Mouse (Mus musculus): ENCODE data around the gene Gm43191. TPM values are rescaled to one million over a fixed set of nuclear protein-coding genes. Genes with fewer than 3 reads are reported as not detected.
A peak's percentile ranks its signal among the peaks of the same experiment; 100 is the strongest.

Gm43191 gene
- total RNA-seq, 2 experiments from 2014 or later: 0.56 TPM; not detected in 1

DNA sequence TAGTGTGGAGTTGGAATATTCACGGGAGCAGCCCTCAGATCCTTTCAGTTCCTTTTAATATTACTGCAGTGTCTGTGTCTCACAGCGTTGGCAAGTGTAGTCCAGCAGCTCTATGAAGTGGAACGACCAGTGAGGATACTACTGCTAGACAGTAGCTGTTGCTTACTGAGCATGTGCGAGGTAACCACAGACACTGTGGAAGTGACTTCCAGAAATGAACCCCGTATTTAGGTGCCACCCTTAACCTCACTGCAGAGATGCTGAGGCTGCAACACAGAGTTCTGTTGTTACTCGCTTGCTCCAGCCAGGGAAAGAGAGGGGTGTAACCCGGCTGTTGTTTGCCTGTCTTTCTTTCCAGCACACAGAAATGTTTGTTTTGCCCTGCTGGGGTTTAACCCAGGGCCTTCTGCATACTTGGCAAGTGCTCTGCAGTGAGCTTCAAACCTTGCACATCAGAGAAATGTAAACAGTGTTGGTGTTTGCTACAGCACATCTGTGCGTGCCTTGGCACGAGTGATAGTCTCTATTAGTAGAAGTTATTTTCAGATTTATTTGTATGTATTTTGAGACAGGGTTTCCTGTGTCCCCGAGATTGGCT lies 66.7 kb downstream of the Gm43191 start, which contains the start of gene Trmt13:
Gene Trmt13, minus strand, starts transcription at position 293 of the 598 bp plus-strand sequence.
- TF ChIP-seq CTCF (IDR thresholded peaks at IDR 0.05): no peak
- peak within 1 kb of the TSS; percentile 75 for H3K27ac ChIP-seq
- peak within 1 kb of the TSS; percentile 34 for H3K4me3 ChIP-seq
- intact Hi-C loops (cut with DNase I): no loop called here
- DNase-seq (ENCODE audit: extremely low spot score in 1 of 2, low spot score in 2 of 2): peak in 1 of 2 experiments; percentile 14

DNA sequence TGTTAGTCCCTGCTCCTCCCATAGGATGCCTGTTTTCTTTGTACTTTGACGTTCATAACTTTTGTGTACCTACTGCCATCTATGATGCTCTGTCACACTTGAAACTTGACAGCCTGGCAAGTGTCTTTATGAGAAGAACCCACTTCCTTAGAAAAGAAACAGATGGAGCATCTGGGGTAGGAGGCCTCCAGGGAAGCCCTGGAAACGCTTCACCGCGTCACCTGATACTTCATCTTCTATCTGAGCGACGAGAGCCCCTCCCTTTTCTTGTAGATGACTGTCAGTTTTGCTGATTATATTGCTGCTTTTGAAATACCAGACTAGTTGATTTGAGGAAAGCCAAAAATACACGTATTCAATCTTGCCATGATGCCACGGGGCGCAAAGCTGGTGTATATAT lies 76.5 kb downstream of the Gm43191 start:
- intact Hi-C loops (cut with DNase I): no loop called here
- Histone ChIP-seq H3K27ac (no peak overlapping the region), H3K4me3 (no peak overlapping the region)
- no peak for DNase-seq (ENCODE audit: extremely low spot score in 1 of 2, low spot score in 2 of 2)
- TF ChIP-seq CTCF (IDR thresholded peaks at IDR 0.05): no peak

DNA sequence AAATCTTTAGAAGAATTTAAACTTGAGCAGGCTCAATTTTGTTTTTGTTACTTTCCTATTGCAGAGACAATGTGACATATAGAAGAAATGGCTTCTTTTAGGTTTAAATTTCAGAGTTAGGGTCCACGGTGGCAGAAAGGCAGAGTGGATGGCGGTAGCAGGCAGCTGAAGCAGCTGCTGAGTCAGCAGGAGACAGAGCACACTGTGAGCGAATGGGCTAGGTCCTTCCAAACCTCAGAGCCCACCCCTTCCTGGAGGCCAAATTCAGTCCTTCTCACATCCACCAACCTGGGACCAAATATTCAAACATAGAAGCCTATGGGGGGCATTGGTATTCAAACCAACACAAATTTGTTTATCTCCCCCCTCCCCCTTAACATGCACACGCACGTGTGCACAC lies 79.3 kb downstream of the Gm43191 start:
- Histone ChIP-seq H3K4me3 (no peak overlapping the region), H3K27ac (no peak overlapping the region)
- intact Hi-C loops (cut with DNase I): no loop called here
- DNase-seq (ENCODE audit: extremely low spot score in 1 of 2, low spot score in 2 of 2): no peak
- no peak for TF ChIP-seq CTCF (IDR thresholded peaks at IDR 0.05)

GRCm38 (mm10) chr3:116601005-116601404 lies 80.1 kb downstream of the Gm43191 start:
- no peak for TF ChIP-seq CTCF (IDR thresholded peaks at IDR 0.05)
- no peak overlapping the region for H3K27ac ChIP-seq
- intact Hi-C loops (cut with DNase I): no loop called here
- no peak for DNase-seq (ENCODE audit: extremely low spot score in 1 of 2, low spot score in 2 of 2)
- H3K4me3 ChIP-seq: no peak overlapping the region

DNA sequence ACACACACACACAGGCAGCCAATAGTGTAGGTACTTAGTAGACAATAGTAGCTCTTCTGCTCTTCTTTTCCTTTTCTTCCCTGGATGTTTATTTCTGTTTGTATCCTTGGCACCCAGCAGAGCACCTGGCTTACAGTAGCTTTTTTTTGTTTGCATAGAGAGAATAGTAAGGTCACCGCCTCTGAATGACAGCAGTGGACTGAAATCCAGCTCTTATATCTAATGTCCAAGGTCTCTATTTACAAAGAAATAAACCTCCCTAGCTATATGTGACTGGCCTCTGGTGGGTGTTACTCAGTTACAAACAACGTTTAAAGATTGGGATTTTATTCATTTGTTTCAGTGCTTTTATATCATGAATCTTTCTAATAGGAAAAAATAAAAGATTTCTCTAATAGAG lies 81.4 kb downstream of the Gm43191 start:
- no peak for TF ChIP-seq CTCF (IDR thresholded peaks at IDR 0.05)
- Histone ChIP-seq H3K4me3 (no peak overlapping the region), H3K27ac (no peak overlapping the region)
- no peak for DNase-seq (ENCODE audit: extremely low spot score in 1 of 2, low spot score in 2 of 2)
- intact Hi-C loops (cut with DNase I): no loop called here

DNA sequence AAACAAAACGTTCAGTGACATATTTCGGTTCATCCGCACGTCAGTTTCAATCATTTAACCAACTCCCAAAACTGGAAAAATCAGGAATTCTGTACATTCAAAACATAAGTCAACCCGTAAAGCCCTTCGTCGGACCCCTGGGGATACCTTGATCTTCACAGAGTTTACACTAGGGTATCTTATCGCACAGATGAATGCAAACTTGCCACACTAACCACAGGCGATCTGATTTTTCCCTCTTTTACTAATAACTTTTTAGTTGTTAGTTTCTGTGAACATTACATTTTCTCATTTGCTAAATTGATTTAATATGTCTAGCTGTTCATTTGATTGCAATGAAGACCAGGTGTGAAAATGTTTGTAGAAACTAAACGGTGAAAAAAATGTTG lies 85.5 kb downstream of the Gm43191 start:
- H3K4me3 ChIP-seq: peak overlapping the region; percentile 93
- no peak overlapping the region for H3K27ac ChIP-seq
- intact Hi-C loops (cut with DNase I): loop anchor here (2.0 kb wide), 1 partner anchor 153 kb away; no protein-coding TSS in a partner anchor
- no peak for TF ChIP-seq CTCF (IDR thresholded peaks at IDR 0.05)
- no peak for DNase-seq (ENCODE audit: extremely low spot score in 1 of 2, low spot score in 2 of 2)

DNA sequence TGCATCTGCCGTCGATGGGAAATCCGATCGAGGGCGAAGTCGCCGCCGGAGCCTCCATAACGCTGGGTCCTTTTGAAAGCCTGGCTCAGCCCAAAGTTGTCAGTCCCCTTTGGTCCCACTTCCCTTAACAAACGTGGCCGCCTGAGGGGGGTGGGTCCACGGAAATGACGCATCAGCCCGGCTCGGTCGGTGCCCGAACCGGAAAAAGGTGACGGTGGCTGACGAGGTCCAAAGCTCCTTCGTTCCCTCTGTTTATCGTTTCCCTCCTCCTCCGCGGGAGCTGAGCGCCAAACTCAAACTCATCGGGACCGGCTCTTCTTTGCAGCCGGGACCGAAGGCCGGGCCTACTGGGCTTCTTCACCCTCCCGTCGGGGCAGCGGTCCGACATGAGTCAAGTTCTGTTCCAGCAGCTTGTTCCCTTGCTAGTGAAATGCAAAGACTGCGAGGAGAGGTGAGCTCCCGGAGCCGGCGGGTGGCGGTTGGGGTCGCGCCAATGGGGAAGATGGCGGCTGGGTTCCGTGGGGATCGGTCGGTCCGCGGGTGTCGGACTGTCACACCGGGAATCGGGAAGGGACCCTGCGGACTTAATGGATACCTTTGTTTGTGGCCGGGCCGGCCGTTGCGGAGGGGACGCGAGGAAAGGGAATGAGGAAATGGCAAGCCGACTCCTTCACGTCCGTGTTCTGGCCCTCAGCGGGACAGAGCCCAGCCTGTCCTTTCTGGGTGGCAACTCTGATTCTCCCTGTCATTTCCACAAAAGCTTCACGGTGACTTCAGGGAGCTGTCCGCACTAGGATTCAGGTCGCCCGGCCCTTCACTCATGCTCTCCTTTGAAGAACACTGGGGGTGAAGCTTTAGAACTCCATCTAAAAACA lies 86.1 kb downstream of the Gm43191 start, which contains the start of gene Sass6:
Gene Sass6, plus strand, starts transcription at position 255 of the 875 bp plus-strand sequence.
- peak; percentile 98 to 99 for DNase-seq (ENCODE audit: extremely low spot score in 1 of 2, low spot score in 2 of 2)
- intact Hi-C loops (cut with DNase I): loop anchor here (1.0 to 5.0 kb wide), 4 partner anchors 67 to 154 kb away; partner anchors contain the start of genes Mfsd14a, Rtca and Slc35a3
- no peak for TF ChIP-seq CTCF (IDR thresholded peaks at IDR 0.05)
- peak within 1 kb of the TSS; percentile 93 for H3K4me3 ChIP-seq
- H3K27ac ChIP-seq: peak within 1 kb of the TSS; percentile 87

DNA sequence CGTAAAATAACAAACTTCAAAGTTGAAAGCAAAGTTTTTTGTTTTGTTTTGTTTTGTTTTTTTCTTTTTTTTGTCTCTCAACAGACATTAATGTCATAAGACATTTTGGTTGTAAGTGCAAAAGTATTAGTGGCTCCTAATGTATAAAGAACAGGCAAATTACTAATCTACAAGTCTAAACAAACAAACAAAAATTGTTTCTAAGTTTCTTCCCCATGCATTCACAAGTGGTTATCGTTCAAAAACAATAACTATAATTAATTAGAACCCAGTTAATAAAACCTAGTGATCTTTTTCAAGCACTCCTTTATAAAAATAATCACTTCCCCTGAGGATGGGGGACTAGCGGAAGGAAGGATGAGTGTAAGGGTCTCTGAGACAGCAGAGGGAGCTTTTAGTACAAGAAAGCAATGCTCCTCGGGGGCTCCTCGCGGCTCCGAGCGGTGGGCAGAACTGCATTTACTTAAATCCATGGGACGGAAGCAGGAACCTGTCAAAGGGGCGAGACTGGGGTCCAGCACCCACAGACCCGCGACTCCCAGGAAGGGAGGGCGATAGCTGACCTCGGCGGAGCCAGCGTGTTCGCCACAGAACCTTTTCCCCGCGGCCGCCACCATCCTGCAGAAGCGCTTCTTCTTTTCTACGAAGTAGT lies 86.9 kb downstream of the Gm43191 start:
- intact Hi-C loops (cut with DNase I): loop anchor here (1.0 to 5.0 kb wide), 4 partner anchors 68 to 155 kb away; partner anchors contain the start of genes Mfsd14a, Rtca and Slc35a3
- H3K27ac ChIP-seq: peak overlapping the region; percentile 87
- peak overlapping the region; percentile 93 for H3K4me3 ChIP-seq
- TF ChIP-seq CTCF (IDR thresholded peaks at IDR 0.05): peak; percentile 23
- no peak for DNase-seq (ENCODE audit: extremely low spot score in 1 of 2, low spot score in 2 of 2)

Other genes starting within 250 kb of the Gm43191 start
- gene Rtca, start 173.1 kb downstream of the Gm43191 start, total RNA-seq (2021): 10 to 100 TPM; 57.5 to 58.9 TPM
- 10 to 100 TPM; 16.2 to 17.2 TPM for gene Dbt, start 168.2 kb downstream of the Gm43191 start, total RNA-seq (2021)
- not detected for gene Lrrc39, start 118.3 kb downstream of the Gm43191 start, total RNA-seq (2021)
- 1 to 10 TPM; 5.9 to 8.1 TPM for gene Sass6, start 86.3 kb downstream of the Gm43191 start, total RNA-seq (2021)
- gene Trmt13, start 66.7 kb downstream of the Gm43191 start, total RNA-seq (2021): 10 to 100 TPM; 17.4 to 19.4 TPM
- 10 to 100 TPM; 55.1 to 57.3 TPM for gene Mfsd14a, start 18.6 kb downstream of the Gm43191 start, total RNA-seq (2021)
- gene Slc35a3, start 31.6 kb upstream of the Gm43191 start, total RNA-seq (2021): 10 to 100 TPM; 15.7 to 17.7 TPM
- 10 to 100 TPM; 25.3 to 25.8 TPM for gene Agl, start 126.9 kb upstream of the Gm43191 start, total RNA-seq (2021)
- gene Frrs1, start 178.2 kb upstream of the Gm43191 start, total RNA-seq (2021): 1 to 10 TPM in 1 of 2 experiments, under 1 TPM in 1; 0.57 to 1.1 TPM